Mouse (Mus musculus) monocyte, adult 2 months (primary cell): ENCODE data around the gene Nfatc2ip.

Experiments
- DNase-seq, 2 experiments: peaks; one replicate each; pipeline ENCODE4 v3.0.0; 2022; ENCODE audit warnings: low spot score in 2 of 2, low read depth in 1 of 2

The Nfatc2ip gene

GRCm38 (mm10) chr7:126396298-126397119 is at the start of gene Nfatc2ip:
Nfatc2ip (minus strand) TSS chr7:126396737.
- DNase-seq = peak; percentile 89 to 92

- DNase-seq = no peak
Observed at GRCm38 (mm10) chr7:126446217-126446616, 49.7 kb upstream of the Nfatc2ip start.

GRCm38 (mm10) chr7:126445104-126445815 is 48.7 kb upstream of the Nfatc2ip start:
- DNase-seq = no peak

GRCm38 (mm10) chr7:126444536-126444935 is 48.0 kb upstream of the Nfatc2ip start:
- DNase-seq = no peak

- DNase-seq = no peak
Observed at GRCm38 (mm10) chr7:126443997-126444396, 47.5 kb upstream of the Nfatc2ip start.

- DNase-seq = no peak
Observed at GRCm38 (mm10) chr7:126440134-126440533, 43.6 kb upstream of the Nfatc2ip start.

- peak in 1 of 2 experiments; percentile 44 for DNase-seq
Observed at GRCm38 (mm10) chr7:126436851-126437250, 40.3 kb upstream of the Nfatc2ip start.

GRCm38 (mm10) chr7:126435801-126436200 is 39.3 kb upstream of the Nfatc2ip start:
- no peak for DNase-seq

GRCm38 (mm10) chr7:126434726-126435125 is 38.2 kb upstream of the Nfatc2ip start:
- DNase-seq = no peak

- DNase-seq = no peak
Observed at GRCm38 (mm10) chr7:126430167-126430566, 33.6 kb upstream of the Nfatc2ip start.

- no peak for DNase-seq
Observed at GRCm38 (mm10) chr7:126429503-126429898, 33.0 kb upstream of the Nfatc2ip start.

GRCm38 (mm10) chr7:126428631-126429502 is 32.3 kb upstream of the Nfatc2ip start, which contains the start of gene Rabep2:
Rabep2 (plus strand) TSS chr7:126428759.
- DNase-seq = peak; percentile 43 to 75

GRCm38 (mm10) chr7:126428154-126428553 is 31.6 kb upstream of the Nfatc2ip start:
- no peak for DNase-seq

GRCm38 (mm10) chr7:126427323-126427860 is 30.9 kb upstream of the Nfatc2ip start:
- DNase-seq = no peak

GRCm38 (mm10) chr7:126424161-126424560 is 27.6 kb upstream of the Nfatc2ip start:
- DNase-seq = no peak

GRCm38 (mm10) chr7:126421756-126422155 is 25.2 kb upstream of the Nfatc2ip start:
- DNase-seq = no peak

- DNase-seq = no peak
Observed at GRCm38 (mm10) chr7:126418496-126418895, 22.0 kb upstream of the Nfatc2ip start.

GRCm38 (mm10) chr7:126417606-126418005 is 21.1 kb upstream of the Nfatc2ip start:
- no peak for DNase-seq

GRCm38 (mm10) chr7:126417045-126417444 is 20.5 kb upstream of the Nfatc2ip start:
- no peak for DNase-seq

GRCm38 (mm10) chr7:126416615-126417014 is 20.1 kb upstream of the Nfatc2ip start:
- no peak for DNase-seq

GRCm38 (mm10) chr7:126414725-126415124 is 18.2 kb upstream of the Nfatc2ip start, which contains the start of gene Cd19:
Cd19 (minus strand) TSS chr7:126414889.
- no peak for DNase-seq
